Mouse (Mus musculus): ENCODE data around the gene Mcu.

DNA sequence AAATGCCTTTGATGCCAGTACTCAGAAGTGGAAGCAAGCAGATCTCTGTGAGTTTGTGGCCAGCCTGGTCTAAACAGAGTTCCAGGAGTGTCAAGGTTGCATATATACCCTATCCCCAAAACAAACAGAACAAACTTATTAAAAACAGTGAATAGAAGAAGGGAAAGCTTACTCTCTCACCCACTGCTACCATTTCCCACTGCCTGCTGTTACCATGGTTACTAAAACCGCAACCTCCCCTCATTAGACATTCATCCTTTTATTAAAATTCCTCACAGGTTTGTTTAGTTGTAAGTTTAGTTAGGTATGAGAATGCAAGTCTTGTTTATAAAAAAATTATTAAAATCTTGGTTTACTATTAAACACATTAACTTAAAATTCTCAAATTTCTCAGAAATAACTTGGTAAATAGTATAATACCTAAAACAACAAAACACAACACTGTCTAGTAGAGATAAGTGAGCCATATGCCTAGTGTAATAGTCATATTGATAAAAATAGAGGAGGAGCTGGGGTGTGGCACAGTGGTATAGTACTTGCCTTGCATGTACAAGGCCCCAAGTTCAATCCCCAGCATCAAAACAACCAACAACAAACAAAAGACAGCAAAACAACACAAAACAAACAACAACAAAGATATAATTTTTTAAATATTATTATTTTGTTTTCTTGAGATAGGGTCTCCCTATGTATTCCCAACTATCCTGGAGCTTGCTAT lies 34.5 kb downstream of the Mcu start:
- no peak for TF ChIP-seq POLR2A (IDR thresholded peaks at IDR 0.05; ENCODE audit: borderline replicate concordance, extremely low read depth, low read depth, low read length)
- TF ChIP-seq CTCF (IDR thresholded peaks at IDR 0.05; ENCODE audit: insufficient read depth, low read length) = no peak

Data from lung, adult 2 months (tissue).